Mouse (Mus musculus) testis, adult 2 months (tissue): ENCODE measurements at regions not wholly inside any gene's neighbourhood (a gene's known extent, or its start where the extent isn't known, plus 50 kb on each side); places are given as distances from the start of the nearest gene placed in this dataset.

Experiments used
- CTCF ChIP-seq: fragments of 200-500 bp; IDR thresholded peaks from 2 replicates; pipeline ENCODE4 v1.5.1; 2012; ENCODE audit warnings: low read depth, mild to moderate bottlenecking, inconsistent platforms, low read length, moderate library complexity; ENCODE audit not compliant: control insufficient read depth, insufficient read depth, insufficient replicate concordance
- POLR2A ChIP-seq: fragments of 200-500 bp; IDR thresholded peaks from 2 replicates; pipeline ENCODE4 v1.6.1; 2012; ENCODE audit warnings: low read depth, mild to moderate bottlenecking, inconsistent platforms, low read length, moderate library complexity; ENCODE audit not compliant: control insufficient read depth

GRCm38 (mm10) chr16:49430296-49430695 lies 268.7 kb upstream of the Ift57 start:
- no peak for TF ChIP-seq POLR2A
- TF ChIP-seq CTCF = no peak
